Mouse (Mus musculus): ENCODE results near the gene Dlgap4.

Dlgap4 gene

DNA sequence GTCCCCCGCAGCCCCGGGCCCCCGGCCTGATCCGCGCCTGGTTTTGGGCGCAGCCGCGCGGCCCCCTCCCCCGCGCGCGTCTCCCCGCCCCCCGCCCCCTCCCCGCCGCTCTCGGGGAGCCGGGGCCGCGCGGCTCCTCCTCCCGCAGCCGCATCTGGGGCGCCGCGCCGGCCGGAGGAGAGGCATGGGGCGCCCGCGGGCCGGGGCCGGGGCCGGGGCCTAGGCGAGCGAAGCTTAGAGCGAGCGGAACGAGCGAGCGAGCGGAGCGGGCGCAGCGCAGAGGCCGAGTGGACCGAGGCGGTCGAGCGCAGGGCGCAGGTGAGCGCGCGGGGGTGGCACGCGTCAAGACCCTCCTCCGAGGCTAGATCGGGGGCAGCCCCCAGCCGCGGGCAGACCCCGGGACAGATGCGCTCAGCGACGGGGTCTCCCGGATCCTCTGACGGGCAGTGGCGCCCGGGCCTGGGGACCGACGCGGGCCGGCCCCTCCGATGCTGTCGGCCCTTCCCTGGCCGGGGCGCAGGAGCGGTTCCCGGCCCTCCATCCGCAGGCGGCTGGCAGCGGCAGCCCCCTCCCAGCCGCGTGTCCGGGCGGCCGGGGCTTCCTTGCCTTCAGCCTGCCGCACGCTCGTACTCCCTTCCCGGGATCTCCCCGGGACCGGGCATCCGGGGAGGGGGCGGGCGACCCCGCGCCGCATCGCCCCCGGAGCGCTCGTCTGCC, at the start of gene Dlgap4:
TSS of gene Dlgap4 (plus strand) at position 165 of the 717 bp plus-strand sequence.
- no peak for DNase-seq (ENCODE audit: extremely low spot score, low read depth, low spot score)

DNA sequence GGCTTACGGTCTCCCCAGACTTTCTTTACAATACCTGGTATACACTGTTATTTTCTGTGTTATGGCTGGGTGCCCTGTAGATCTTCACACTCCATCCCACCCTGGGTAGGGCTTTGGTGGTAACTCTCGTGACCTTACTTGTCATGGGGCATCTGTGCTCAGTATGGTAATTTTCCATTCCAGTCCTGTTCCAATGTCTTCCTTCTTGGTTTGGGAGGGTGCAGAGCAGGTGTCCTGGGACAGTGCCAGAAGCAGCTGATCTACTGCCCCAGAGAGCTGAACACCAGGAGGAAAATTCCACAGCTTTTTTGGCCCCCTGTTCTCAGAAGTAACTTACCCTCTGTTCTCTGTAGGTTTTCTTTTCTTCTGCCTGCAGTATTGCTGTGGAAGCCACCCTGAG, 47.0 kb upstream of the Dlgap4 start:
- DNase-seq (ENCODE audit: extremely low spot score, low read depth, low spot score), result no peak

DNA sequence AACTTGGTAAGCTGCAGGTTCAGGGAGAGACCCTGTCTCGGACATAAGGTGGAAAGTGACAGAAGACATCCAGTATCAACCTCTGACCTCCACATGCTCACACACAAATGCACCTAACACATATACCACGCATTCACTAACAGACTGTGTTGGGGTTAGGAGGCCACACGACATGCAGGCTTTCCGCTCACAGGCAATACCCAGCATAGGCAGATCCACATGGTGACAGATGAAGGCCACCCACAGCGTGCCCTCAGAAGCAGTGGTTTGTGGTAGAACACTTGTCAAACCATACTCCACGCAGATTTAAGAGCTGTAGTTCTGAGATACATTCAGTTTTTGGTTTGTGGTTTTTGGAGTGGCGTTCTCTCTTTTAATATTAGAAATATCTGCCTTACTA, 44.9 kb upstream of the Dlgap4 start:
- no peak for DNase-seq (ENCODE audit: extremely low spot score, low read depth, low spot score)

DNA sequence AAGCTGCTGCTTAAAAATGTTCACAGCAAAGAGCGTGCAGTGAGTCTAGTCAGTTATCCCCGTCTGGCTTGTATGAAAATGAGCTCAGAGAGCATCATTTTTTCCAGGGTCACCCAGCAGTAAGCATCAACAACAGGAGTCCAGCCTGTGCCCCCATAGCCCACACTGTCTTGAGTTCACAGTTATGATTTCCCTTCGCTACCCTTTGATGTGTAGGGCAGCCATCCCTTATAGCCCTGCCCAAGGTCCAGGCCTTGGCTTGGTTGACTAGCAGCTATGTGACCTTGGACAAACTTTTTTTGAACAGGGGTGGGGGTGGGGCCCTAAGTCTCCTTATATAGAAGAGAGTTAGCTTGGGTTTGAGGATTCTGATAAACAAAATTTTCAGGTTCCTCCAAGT, 44.2 kb upstream of the Dlgap4 start:
- DNase-seq (ENCODE audit: extremely low spot score, low read depth, low spot score), result no peak

DNA sequence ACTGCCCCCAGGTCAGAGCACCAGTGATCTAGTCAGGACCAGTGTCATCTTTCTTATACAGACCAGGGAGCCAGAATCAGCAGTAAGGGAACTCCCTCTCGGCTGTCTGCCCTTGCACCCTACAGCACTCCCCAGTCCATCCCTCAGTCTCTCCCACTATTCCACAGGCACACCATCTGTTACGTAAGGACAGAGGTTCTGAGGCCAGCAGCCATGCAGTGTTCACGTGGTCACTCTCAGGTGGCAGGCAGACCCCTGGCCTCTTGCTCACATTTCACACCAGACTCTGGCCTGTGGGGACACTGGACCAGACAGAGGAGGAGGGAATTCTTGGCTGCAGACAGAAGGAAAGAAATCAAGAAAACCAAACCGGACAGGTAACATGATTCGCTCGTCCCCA, 42.0 kb upstream of the Dlgap4 start:
- DNase-seq (ENCODE audit: extremely low spot score, low read depth, low spot score), result no peak

DNA sequence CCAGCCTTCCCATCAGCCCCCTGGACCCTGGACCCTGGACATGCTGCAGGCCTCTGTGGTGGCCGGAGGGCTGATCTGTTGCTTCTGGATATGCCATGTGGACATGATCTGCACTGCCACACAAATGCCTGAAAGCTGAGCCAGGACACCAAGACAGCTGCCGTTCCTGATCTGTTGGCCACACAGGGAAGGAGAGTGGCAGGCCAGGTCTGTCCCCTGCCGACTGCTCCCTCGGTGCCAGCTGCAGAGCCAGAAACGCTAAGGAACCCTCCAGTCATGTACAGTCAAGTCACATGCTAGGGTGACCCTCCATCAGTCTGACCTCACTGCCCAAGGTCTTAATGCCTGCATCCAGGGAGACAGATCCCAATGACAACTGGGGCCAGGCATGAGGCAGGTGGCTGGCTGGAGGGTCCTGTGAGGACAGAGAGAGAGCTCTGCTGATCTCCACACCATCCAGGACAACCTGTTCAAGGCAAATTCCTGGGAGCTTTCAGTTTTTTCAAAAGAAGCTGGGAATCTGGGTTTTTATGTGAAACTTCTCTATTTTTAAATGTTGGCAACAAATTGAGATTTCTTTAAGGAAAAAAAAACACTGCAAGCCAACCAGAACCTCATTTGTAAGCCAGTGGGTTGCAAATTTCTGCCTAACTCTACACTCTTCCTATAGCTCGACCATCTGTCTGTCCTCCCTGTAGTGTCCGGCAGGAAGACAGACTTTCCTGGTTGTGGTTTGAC, 36.5 kb upstream of the Dlgap4 start:
- DNase-seq (ENCODE audit: extremely low spot score, low read depth, low spot score), result no peak

DNA sequence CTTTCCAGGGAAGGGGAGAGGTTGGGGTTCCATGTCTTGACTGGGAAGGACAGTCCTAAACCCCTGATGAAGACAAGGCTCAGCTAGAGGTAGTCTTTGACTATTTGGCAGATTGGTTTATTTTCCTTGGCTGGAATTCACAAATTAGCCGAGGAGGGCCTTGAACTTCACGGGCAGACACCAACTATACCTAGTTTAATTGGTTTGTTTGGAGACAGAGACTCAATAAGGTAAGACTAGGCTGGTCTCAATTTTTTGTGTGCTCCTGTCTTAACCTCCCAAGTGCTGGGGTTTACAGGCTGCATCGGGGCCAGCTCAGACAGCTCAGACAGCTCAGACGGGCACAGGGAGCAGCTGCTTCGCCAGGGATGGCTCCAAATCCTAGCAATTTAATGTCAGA, 33.0 kb upstream of the Dlgap4 start:
- DNase-seq (ENCODE audit: extremely low spot score, low read depth, low spot score), result no peak

DNA sequence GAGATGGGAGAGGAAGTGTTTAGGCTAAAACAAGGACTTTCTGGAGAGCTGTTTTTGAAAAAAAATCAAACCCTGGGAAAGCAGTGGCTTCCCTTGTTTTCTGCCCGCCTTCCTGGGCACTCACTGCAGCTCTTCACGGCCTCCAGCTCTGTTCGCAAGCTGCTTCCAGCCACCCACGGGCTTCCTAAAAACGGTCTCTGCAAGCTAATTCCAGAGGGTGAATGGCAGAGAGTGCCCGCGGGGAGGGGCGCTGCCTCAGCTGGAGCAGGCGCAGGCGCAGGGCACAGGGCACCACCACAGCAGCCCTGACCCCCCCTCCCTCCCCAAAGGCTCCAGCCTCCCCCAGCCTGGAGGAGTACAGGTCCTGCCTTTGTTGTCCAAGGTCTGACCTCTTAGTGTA, 32.3 kb upstream of the Dlgap4 start:
- no peak for DNase-seq (ENCODE audit: extremely low spot score, low read depth, low spot score)

DNA sequence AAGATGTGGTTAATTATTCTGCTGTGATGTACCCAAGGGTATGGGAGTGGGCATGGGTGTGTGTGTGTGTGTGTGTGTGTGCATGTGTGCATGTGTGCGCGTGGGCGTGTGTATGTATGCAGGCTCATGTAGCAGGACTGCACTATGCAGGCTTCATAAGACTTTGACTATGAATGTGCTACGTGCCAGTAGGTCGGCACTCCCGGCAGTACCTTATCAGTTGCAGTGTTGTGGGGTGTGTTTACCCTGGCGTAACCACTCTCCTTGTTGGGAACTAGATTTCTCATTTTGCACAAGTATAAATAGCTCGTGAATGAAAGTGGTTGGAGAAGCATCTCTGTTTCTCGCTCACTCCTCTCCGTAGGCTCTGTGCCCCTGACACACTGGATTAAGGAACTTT, 30.6 kb upstream of the Dlgap4 start:
- DNase-seq (ENCODE audit: extremely low spot score, low read depth, low spot score), result no peak

DNA sequence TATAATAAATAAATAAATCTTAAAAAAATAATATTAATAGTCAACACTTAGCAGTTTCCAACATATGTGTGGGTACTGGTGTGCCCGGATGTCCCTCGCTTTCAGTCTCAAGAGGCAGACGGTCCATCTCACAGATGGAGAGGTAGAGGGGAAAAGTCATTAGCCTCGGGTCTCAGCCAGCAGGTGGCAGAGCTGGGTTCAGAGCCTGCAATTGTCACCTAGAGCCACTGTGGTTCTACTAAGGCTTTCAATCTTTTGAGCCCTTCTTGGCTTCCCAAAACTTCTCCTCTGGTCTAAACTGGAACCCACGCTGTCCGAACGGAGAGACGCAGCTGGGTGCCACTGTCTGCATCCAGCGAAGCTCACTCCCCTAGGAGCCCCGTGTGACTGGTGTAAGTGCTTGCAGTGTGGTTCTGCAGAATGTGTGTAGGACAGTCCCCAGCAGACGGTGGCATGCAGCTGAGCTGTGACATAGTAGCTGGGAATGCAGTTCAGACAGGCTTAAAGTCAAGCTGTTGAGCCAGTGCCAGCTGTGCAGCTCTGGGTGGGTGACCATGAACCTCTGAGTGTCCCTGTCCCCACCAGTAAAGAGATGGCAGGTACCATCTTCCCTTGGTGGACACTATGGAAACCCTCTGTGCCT, 29.2 kb upstream of the Dlgap4 start:
- no peak for DNase-seq (ENCODE audit: extremely low spot score, low read depth, low spot score)

DNA sequence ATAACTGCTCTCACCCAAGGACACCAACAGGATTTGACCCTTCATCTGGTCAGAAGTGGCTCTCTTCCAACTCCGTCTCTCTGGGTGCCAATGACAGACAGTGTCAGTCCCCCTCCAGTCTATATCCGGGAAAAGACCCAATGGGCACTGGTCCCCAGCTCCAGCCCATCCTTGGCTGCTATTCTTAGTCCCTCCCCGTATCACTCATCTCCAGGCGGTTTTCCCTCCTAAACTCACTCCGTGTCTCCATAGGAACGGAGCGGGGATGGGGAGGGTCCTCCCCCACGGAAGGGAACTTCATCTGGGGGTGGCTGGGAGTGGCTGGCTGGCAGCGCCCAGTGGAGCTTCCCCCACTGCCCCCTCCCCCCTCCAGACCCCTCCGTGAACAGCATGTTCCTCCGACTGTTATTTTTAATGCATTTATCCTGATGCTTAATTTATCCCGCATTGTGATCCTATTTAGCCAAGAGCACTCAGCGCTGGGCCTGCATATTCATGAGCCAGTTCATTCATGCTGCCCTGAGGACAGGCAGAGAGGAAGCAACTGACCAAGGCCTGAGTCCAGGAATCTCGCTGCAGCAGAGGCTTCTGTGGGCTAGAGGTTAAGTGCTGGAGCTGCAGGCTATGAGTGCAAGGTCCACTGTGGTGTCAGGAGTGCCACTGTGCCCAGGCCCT, 28.6 kb upstream of the Dlgap4 start:
- DNase-seq (ENCODE audit: extremely low spot score, low read depth, low spot score), result no peak

DNA sequence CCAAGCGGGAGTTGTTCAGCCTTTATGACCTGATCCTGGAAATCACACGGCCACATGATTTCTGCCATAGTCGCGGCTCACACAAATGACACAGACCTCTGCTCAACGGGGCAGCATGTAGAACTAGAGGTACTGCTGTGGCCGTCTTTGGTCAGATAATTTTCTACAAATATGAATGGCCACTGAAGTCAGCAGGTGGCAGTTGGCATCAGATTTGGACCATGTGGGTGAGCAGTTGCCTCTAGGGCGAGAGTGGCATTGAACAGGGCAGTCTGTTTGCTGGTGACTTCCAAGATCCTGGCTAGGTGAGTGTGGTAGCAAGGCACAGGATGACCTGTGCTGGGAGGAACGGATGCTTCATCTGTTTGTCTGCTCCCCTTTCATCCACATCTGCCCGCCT, 24.0 kb upstream of the Dlgap4 start:
- no peak for DNase-seq (ENCODE audit: extremely low spot score, low read depth, low spot score)

DNA sequence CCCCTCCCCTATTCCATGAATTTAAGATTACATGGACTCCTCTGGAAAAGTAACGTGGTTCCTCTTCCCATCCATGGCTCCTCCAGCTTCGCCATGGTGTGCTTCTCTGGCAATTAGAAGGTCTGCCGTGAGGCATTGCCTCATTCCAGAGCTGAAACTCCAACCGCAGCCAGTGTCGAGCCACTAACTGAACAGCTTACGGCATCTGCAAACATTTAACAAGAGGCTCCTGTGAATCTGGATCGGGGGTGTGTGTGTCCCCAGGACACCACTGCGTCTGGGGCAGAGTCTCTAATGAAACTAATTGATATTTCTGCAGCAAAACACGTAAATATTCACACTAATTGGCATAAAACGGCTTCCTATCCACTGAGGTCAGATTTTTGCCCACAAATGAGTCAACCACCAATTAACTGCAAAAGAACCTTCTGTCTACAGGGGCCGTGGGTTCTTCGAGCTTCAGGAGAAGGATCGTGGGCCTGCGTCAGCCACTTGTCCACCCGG, 18.5 kb upstream of the Dlgap4 start:
- DNase-seq (ENCODE audit: extremely low spot score, low read depth, low spot score), result no peak

DNA sequence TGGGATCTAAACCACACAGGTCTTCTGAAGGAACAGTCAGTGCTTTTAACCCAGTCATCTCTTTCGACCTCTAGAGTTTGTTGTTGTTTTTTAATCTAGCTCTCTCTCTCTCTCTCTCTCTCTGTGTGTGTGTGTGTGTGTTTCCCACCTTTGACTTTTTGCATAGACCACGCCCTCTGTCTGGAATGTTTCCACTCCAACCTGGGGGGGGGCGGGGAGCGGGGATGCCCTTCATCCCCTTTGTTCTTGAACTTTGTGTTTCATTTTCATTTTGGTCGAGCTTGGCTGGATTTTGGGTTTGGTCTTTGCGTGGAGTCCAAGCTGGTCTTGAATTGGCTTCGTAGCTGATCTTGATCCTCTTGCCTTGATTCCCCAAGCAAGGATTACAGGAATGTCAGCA, 10.9 kb upstream of the Dlgap4 start:
- no peak for DNase-seq (ENCODE audit: extremely low spot score, low read depth, low spot score)

DNA sequence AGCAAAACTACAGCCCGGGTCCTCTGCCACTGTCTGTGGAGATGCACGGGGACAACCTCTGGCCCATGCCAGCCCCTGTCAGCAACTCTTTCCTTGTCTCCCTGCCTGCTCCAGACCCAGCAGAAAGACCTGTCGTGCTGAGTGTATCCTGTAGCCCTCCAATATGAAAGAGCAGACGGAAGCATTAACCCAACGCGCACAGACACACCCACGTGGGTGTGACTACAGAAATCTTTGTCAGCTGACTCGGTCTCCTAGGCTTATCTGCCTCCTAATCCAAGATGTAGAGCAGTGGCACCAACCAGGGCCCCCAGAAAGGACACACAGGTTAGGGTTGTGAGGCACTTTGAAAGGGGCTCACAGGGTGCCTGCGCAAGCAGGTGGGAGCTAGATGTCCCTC, 9.8 kb upstream of the Dlgap4 start:
- no peak for DNase-seq (ENCODE audit: extremely low spot score, low read depth, low spot score)

DNA sequence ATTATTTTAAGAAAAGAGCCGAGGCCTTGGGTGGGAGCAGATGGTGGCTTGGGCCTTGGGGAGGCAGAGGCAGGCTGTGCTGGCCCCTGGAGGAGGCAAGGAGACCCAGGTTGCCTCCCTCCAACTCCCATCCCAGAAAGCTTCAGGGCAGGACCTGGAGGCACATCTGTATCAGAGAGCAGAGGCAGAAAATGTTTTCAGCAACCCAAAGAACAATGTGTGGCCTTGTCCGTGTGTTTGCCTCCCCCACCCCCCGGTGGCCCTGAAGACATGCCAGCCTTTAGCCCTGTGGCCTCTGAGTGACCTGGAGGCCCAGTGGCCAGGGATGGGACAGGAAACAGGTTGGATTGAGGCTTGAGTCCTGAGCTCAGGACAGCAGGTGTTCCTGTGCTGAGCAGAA, 8.4 kb upstream of the Dlgap4 start:
- no peak for DNase-seq (ENCODE audit: extremely low spot score, low read depth, low spot score)

DNA sequence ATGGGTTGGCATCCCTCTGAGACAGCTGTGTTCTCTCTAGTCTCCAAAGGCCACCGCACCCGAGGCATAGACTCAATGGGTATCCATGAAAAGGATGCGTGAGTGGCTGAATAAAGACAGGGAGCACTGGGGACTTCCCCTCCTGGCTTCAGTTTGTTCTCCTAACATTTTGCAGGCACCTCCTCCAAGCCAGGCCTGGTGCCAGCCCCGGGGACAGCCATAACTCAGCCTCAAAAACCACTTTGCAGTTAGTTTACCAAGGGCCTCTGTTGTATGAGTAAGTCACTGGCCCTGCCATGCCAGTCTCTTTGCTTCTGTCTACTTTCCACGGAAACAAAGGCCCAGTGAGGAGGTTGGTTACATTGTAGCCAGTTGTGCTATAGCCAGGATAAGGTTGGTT, 7.5 kb upstream of the Dlgap4 start:
- no peak for DNase-seq (ENCODE audit: extremely low spot score, low read depth, low spot score)

DNA sequence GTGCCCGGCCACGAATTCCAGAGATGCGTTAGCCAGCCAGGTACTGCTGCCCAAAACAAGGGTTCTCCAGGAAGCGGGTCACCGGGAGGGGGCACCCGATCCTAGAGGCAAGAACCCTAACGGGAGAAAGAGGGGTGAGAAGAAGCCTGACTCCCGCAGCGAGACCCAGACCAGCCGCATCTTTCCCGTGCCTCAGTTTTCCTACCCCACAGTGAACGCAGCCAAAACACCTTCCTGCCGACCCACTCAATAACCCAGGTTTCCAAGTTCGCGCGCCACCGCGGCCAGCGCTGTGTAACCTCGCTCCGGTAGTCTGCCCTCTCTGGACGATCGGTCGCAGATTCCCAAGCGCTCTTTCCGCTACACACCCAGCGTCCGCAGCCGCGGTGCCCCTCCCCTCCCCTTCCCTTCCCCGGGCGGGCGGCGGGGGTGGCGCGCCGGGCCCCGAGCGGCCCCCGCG, 394 bp upstream of the Dlgap4 start:
- DNase-seq (ENCODE audit: extremely low spot score, low read depth, low spot score), result no peak

DNA sequence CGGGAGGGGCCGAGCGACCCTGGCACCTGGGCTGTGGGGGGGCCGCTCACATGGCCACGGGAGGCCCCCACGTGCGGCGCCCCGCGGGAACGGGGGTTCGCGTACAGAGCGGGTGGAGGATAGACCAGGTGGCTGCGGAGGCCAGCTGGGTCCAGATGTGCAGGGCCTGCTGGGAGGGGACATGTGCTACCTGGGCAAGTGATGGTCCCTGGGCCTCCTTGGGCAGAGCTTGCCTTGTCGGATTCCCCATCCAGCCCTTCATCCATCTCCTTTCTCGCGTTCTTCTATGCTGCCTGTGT, 702 bp downstream of the Dlgap4 start:
- no peak for DNase-seq (ENCODE audit: extremely low spot score, low read depth, low spot score)

DNA sequence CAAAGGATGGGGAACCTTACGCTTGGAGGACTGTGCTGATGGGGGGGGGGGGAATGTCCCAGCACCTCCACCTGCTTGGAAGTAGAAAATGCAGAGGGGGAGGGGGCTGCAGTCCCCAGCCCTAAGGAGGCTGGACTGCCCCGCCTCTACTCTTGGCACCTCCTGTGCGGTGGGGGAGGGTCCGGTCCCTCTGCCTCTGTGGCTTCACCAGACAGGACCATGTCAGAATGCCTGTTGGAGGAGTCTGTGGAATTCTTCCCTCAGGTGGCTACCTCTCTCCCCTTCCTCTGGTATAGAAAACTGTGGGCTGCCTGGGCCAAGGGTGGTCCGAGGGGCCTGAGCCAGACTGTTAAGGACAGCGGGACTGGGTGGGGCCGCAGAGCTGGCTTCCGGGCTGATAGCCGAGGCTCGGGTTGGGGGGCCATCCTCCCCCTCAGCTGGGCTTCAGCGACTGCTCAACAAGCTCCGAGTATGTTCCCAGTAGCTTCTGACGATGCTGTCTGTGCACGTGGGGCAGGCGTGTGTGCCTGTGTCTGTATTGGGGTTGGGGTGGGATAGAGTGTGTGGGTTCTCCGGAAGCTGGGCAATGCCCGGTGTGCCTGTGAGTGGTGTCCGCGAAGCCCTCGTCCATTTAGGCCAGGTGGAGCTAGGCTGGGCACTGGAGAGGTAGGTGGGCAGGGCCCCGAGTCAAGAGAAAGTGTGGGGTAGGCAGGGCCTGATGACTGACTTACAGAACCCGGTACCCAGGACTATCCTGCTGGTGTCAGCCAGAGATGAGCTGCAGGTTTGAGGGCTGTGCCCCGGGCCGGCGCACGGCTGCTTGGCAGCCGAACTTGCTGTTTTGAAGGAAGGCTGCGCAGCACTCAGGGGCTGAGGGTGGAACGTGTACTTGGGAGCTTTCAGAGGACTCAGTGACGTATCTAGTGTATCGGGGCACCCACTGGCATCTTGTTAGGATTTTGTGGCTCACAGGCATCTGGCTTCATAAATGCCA, 1.5 kb downstream of the Dlgap4 start:
- no peak for DNase-seq (ENCODE audit: extremely low spot score, low read depth, low spot score)

All from hindlimb bud, embryonic 11.5 days (tissue).